Mouse (Mus musculus): ENCODE measurements around the gene Ddx24. TPM values are rescaled to one million over a fixed set of nuclear protein-coding genes. Genes with fewer than 3 reads are reported as not detected.

The Ddx24 gene
- polyA plus RNA-seq, 1 experiment from 2014 or later: 77.5 TPM

DNA sequence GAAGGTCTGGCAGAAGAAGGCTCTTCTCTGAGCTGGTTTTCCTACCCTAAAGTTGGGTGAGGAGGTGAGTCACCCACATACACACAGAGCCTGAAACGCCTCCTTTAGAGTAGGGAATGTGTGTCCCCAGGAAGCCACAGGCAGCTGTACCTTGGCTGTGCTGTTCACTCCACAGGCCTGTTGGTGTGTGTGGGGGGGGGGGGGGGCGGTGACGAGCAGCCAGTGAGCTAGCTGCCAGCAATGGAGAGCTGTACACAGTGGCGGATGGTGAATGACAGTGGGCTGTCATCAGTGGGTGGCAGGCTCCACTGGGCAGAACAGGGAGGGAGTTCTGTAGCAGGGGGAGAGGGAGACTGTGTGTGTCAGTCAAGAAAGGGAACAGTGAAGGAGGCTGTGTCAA lies 48.9 kb downstream of the Ddx24 start:
- 69% methylated on average over 4 of the region's 4 CpGs for WGBS
- Histone ChIP-seq H3K36me3 (no peaks in the 10 kb centered on the region), H3K27ac (0 out of 2 replicates have a peak overlapping the region, but pooled peaks have one; percentile 19), H3K4me3 (no peak overlapping the region), H3K27me3 (ENCODE audit: insufficient read depth, poor library complexity, severe bottlenecking) (no peaks in the 10 kb centered on the region), H3K4me1 (peaks cover 18% of the 10 kb centered on the region), H3K9me3 (no peaks in the 10 kb centered on the region)
- no peak for DNase-seq (ENCODE audit: low spot score)

DNA sequence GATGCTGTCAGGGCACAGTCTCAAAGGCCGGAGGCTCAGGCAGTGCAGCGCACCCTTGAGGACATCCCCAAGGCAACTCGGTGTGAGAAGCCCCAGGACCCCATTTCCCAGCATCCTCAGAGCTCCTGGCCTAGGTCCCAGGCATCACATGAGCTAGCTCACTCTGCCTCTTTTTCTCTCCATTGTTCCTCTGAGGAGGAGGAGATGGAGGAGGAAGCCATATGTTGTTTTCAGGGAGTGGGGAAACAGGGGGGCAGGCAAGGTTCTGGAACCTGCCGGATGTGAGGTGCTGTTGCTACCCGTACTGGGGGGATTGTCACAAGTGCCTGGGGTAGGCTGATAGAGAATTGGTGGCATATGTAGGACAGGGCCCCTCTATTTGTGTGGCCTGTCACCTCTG lies 49.5 kb downstream of the Ddx24 start:
- no peaks in the 10 kb centered on the region for H3K36me3 ChIP-seq
- H3K9me3 ChIP-seq: no peaks in the 10 kb centered on the region
- H3K4me3 ChIP-seq: no peak overlapping the region
- peaks cover 18% of the 10 kb centered on the region for H3K4me1 ChIP-seq
- H3K27me3 ChIP-seq (ENCODE audit: insufficient read depth, poor library complexity, severe bottlenecking): no peaks in the 10 kb centered on the region
- DNase-seq (ENCODE audit: low spot score): no peak
- 71% methylated on average over 5 of the region's 5 CpGs for WGBS
- no peak overlapping the region for H3K27ac ChIP-seq

DNA sequence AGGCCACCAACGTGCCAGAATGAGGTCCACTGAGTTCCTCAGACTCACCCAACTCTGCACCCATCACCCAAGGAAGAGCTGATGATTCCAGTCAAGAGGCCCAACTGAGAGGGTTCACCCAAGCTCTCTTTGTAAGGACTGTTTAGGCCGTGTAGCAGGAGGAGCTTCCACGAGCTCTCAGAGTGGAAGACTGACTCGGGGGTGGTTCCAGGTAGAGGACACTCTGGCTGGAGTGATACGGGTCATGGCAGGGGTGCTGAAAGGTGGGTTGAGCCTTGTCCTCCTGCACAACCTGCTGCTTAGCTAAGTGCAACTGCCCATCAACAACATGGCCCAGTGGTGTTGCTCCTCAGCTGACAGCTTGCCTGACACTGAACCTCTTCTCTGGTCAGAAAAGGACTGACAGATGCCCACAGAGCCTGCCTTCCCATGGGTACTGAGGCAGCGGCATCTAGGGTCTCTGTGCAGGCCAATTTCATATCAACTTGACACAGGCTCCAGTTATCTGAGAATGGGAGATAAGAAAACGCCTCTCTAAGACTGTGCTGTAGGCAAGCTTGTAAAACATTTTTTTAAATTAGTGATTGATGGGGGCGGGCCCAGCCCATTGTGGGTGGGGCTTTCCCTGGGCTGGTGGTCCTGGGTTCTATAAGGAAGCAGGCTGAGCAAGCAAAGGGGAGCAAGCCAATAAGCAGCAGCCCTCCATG lies 51.9 kb downstream of the Ddx24 start:
- Histone ChIP-seq H3K9me3 (no peaks in the 10 kb centered on the region), H3K36me3 (no peaks in the 10 kb centered on the region), H3K27ac (no peak overlapping the region), H3K4me1 (peaks cover 21% of the 10 kb centered on the region), H3K27me3 (ENCODE audit: insufficient read depth, poor library complexity, severe bottlenecking) (peaks cover 3% of the 10 kb centered on the region; the same call in 1 of the 2 replicates), H3K4me3 (no peak overlapping the region)
- no peak for DNase-seq (ENCODE audit: low spot score)
- WGBS: 47% methylated on average over 8 of the region's 8 CpGs

DNA sequence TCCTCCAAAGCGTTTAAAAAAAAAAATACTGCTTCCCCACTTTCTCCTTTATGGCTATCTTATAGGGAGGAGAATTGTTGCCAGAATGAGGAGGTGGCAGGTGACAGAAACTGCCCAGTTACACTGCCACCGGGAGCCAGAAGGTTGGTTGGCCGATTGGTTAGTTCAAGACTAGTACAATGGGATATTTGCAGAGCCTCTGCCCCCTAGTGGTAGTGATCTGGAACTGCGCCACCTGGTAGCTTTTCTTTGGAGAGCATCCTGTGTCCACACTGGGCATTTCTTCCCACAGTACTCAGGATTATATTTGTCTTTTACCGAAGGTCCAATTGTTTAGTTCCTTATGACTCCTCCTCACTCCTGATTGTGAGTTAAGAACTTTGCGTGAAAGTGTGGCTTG lies 53.9 kb downstream of the Ddx24 start:
- H3K36me3 ChIP-seq: no peaks in the 10 kb centered on the region
- peaks cover 13% of the 10 kb centered on the region; the same call in 1 of the 2 replicates for H3K27me3 ChIP-seq (ENCODE audit: insufficient read depth, poor library complexity, severe bottlenecking)
- no peaks in the 10 kb centered on the region for H3K9me3 ChIP-seq
- no peak for DNase-seq (ENCODE audit: low spot score)
- H3K27ac ChIP-seq: no peak overlapping the region
- H3K4me1 ChIP-seq: peaks cover 28% of the 10 kb centered on the region
- WGBS: 27% methylated on average over 6 of the region's 6 CpGs
- no peak overlapping the region for H3K4me3 ChIP-seq

DNA sequence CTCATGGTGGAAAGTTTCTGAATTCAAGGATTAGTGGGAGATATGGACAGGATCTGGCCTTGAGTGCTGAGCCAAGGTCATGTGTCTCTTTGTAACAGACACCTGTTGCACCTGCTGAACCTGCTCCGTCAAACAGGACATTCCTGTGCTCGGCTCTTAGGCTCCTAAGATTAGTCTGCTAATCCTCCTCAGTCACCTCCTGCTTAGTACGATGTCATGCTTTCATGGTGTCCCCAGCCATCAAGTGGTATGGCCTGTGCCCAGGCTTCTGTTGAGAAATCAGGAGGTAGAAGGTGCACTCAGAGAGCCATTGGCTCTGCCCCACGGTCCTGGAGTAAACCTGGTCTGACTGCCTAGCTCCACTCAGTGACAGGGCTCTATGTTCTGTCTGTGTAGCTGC lies 54.8 kb downstream of the Ddx24 start:
- peaks cover 13% of the 10 kb centered on the region; the same call in 1 of the 2 replicates for H3K27me3 ChIP-seq (ENCODE audit: insufficient read depth, poor library complexity, severe bottlenecking)
- DNase-seq (ENCODE audit: low spot score): no peak
- no peak overlapping the region for H3K27ac ChIP-seq
- H3K4me1 ChIP-seq: peaks cover 26% of the 10 kb centered on the region
- no peak overlapping the region for H3K4me3 ChIP-seq
- no peaks in the 10 kb centered on the region for H3K36me3 ChIP-seq
- H3K9me3 ChIP-seq: no peaks in the 10 kb centered on the region
- 78% methylated on average over 4 of the region's 4 CpGs for whole genome bisulfite sequencing

DNA sequence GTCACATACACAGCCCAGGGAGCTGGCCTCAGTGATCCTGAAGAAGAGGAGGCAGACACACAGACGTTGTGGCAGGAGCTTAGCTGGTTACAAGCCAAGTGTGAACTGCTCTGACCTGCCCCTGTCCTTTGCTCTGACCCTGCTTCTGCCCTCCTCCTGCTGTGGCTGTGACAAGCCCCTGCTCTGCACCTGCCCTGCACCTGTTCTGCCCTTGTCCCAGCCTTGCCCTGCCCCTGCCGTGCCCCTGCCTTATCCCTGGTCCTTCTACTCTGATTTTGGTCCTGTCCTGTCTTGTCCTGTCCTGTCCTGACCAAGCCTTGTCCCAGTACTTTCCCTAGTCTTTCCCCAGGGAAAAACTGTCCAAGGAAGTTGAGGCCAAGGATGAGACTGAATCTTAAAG lies 56.9 kb downstream of the Ddx24 start:
- Histone ChIP-seq H3K4me1 (peaks cover 22% of the 10 kb centered on the region), H3K9me3 (no peaks in the 10 kb centered on the region), H3K4me3 (no peak overlapping the region), H3K27ac (no peak overlapping the region), H3K27me3 (ENCODE audit: insufficient read depth, poor library complexity, severe bottlenecking) (peaks cover 13% of the 10 kb centered on the region; the same call in 1 of the 2 replicates), H3K36me3 (no peaks in the 10 kb centered on the region)
- no peak for DNase-seq (ENCODE audit: low spot score)
- 51% methylated on average over 2 of the region's 2 CpGs for WGBS

DNA sequence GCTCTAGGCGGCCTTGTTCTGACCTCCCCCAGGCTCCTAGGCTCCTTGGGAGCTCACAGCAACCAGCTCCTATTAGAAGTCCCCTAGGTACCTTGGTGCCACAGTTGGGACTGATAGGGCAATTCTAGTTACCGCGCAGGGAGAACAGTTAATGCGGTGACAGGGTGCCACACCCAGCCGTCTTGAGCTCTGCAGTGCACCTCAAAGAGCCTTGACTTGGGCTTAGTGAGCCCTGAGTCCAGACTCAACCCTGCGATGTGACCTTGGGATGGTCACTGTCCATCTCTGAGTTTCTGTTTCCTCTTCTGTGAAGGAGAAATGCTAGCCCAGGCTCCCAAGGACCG lies 57.3 kb downstream of the Ddx24 start:
- Histone ChIP-seq H3K4me1 (peaks cover 20% of the 10 kb centered on the region), H3K27ac (peak overlapping the region; percentile 62; the same call in 1 of the 2 replicates), H3K27me3 (ENCODE audit: insufficient read depth, poor library complexity, severe bottlenecking) (peaks cover 13% of the 10 kb centered on the region; the same call in 1 of the 2 replicates), H3K36me3 (no peaks in the 10 kb centered on the region), H3K4me3 (peak overlapping the region; percentile 36), H3K9me3 (no peaks in the 10 kb centered on the region)
- DNase-seq (ENCODE audit: low spot score): no peak
- 76% methylated on average over 7 of the region's 7 CpGs for WGBS

DNA sequence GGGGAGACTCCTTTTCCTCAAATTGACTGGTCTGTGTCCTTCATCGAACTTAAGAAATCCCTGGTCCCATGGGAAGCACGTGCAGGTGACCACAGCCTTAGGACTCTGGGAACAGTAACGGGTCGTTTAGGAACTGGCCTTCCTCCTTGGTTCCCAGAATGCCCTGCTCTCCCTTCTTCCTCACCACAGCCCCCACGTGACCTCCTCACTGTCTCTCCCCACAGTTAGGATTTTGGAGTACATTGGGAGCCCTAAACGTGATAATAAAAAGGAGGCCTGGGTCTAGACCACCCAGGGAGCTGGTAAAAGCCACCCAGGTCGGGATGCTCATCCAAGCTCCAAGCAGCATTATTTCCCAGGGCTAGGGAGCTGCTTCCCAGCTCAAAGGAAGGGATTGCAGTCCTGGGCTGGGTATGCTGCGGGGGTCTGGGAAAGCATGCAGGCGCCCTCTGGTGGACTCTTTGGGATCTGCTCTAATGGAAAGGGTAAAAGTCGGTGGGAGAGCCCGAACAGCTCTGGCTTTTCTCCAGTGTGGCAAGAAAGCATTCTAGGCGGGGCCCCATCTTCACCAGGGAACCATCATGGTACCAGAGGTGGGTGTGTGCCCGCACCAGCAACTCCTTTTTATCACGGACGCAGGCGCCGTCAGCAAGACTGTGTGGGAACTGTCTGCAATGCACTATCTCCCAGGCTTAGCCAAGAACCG lies 57.9 kb downstream of the Ddx24 start:
- H3K4me3 ChIP-seq: peak overlapping the region; percentile 36
- H3K27ac ChIP-seq: peak overlapping the region; percentile 62

DNA sequence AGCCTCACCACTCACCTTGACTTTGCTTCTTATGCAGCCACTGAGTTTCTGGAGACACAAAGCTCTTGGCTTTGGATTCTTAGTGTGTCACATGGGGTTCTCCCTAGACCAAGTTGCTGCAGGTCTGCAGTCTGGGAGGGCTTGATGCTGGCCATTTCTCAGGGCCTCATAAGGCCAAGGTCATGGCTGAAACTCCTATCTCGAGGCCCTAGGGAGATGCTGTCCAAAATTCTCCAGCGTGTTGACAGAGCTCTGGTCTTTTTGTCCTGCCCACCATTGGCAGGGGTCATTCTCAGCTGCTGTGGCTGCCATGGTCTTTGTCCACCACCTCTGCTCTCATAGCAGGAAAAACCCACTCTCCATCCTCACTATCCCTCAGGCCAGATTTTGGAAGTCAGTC lies 58.5 kb downstream of the Ddx24 start:
- H3K4me3 ChIP-seq: no peak overlapping the region
- H3K27ac ChIP-seq: no peak overlapping the region
- WGBS: 65% methylated on average over 2 of the region's 2 CpGs
- no peak for DNase-seq (ENCODE audit: low spot score)
- H3K4me1 ChIP-seq: peaks cover 28% of the 10 kb centered on the region
- no peaks in the 10 kb centered on the region for H3K36me3 ChIP-seq
- peaks cover 13% of the 10 kb centered on the region; the same call in 1 of the 2 replicates for H3K27me3 ChIP-seq (ENCODE audit: insufficient read depth, poor library complexity, severe bottlenecking)
- no peaks in the 10 kb centered on the region for H3K9me3 ChIP-seq

More for the DNA sequence above, 57.9 kb downstream of the Ddx24 start:
- no peaks in the 10 kb centered on the region for H3K9me3 ChIP-seq
- no peaks in the 10 kb centered on the region for H3K36me3 ChIP-seq
- peaks cover 22% of the 10 kb centered on the region for H3K4me1 ChIP-seq
- peak; percentile 90 for DNase-seq (ENCODE audit: low spot score)
- 15% methylated on average over 18 of the region's 18 CpGs for WGBS
- H3K27me3 ChIP-seq (ENCODE audit: insufficient read depth, poor library complexity, severe bottlenecking): peaks cover 13% of the 10 kb centered on the region; the same call in 1 of the 2 replicates

DNA sequence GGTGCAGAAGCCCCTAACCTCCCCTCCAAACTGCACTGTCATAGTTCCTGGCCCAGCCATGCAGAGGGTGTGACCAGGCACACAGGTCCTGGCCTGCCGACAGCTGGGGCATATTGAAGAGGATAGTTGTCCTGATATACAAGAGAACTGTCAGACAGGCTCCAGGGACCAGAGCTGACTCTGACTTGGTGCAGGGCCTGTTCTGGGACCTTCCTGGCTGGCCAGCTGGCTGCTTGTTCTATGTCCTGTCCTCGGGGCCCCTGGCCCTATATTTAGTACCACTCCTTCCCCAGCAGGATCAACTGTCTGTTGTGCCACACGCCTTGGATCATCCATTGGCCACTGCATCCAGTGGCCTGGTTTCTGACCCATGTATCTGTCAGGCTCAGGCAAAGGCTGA lies 63.3 kb downstream of the Ddx24 start:
- no peaks in the 10 kb centered on the region for H3K36me3 ChIP-seq
- 47% methylated on average over 3 of the region's 3 CpGs for whole genome bisulfite sequencing
- no peaks in the 10 kb centered on the region for H3K9me3 ChIP-seq
- no peak for DNase-seq (ENCODE audit: low spot score)
- peaks cover 35% of the 10 kb centered on the region for H3K4me1 ChIP-seq
- H3K4me3 ChIP-seq: no peak overlapping the region
- peak overlapping the region; percentile 59 for H3K27ac ChIP-seq
- H3K27me3 ChIP-seq (ENCODE audit: insufficient read depth, poor library complexity, severe bottlenecking): no peaks in the 10 kb centered on the region

DNA sequence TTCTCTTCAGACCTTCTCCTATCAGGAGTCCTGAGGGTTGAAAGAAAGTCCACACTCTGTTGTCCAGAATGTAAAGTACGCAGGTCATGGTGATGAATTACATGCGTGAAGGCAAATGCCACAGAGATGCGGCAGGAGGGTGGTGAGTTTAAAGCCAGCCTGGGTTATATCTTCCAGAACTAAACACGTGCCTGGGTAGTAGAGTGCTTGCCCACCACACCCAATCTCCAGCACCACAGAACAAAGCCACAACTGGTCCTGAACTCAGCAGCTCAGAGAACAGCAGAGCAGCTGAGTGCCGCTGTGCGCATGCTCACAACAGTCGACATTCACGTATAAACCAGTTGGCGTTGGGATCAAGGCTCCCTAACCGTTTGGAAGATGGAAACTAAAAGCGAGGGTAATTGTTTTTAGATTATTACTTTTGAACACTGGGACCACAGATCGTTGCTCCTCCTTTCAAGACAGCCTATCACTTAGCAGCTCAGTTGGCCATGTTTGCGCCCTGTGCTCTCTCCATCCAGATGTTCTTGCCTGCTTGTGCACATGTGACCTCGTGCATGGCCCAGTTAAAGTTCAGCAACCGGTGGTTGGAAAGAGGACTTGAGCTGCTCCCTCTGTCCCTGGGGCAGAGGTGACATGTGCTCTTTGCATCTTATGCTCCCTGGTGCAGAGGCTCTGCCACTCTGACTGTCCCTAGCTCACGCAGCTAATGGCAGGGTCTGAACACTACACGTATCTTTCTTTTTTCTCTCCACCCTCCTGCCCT lies 63.9 kb downstream of the Ddx24 start:
- no peaks in the 10 kb centered on the region for H3K36me3 ChIP-seq
- no peak for DNase-seq (ENCODE audit: low spot score)
- H3K27me3 ChIP-seq (ENCODE audit: insufficient read depth, poor library complexity, severe bottlenecking): no peaks in the 10 kb centered on the region
- H3K4me1 ChIP-seq: peaks cover 35% of the 10 kb centered on the region
- no peak overlapping the region for H3K4me3 ChIP-seq
- WGBS: 85% methylated on average over 17 of the region's 17 CpGs
- no peaks in the 10 kb centered on the region for H3K9me3 ChIP-seq
- H3K27ac ChIP-seq: peak overlapping the region; percentile 59

DNA sequence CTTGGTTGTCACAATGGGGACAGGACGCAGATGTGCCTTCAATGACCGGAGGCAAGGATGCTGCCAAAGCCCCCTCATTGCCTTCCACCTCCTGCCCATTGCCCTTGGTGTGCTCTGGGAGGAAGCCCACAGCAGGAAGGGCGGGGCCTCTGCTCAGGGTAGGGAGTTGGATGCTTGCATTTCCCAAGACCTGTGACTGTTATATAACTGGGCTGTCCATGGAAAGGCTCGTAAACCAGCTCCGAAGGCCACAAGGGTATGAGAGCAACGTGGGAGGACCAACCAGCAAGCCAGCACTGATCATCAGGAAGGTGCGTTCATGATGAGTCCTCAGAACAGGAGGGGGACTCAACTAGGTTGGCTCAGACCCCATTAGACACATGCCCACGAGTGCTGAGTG lies 64.8 kb downstream of the Ddx24 start:
- Histone ChIP-seq H3K27me3 (ENCODE audit: insufficient read depth, poor library complexity, severe bottlenecking) (no peaks in the 10 kb centered on the region), H3K4me3 (no peak overlapping the region), H3K4me1 (peaks cover 44% of the 10 kb centered on the region), H3K27ac (no peak overlapping the region), H3K9me3 (no peaks in the 10 kb centered on the region), H3K36me3 (no peaks in the 10 kb centered on the region)
- no peak for DNase-seq (ENCODE audit: low spot score)
- WGBS: 87% methylated on average over 8 of the region's 8 CpGs

Data from heart, embryonic 10.5 days (tissue).